Mouse (Mus musculus) ES-Bruce4 (cell line): Measurements from ENCODE around the gene Nxpe5.

Experiments
- CTCF ChIP-seq: IDR thresholded peaks from one replicate; pipeline ENCODE4 v1.8.1; 2011; ENCODE audit warnings: low read depth, low read length
- POLR2A ChIP-seq: IDR thresholded peaks from one replicate; pipeline ENCODE4 v1.8.1; 2011; ENCODE audit warnings: low read length; ENCODE audit not compliant: insufficient read depth

DNA sequence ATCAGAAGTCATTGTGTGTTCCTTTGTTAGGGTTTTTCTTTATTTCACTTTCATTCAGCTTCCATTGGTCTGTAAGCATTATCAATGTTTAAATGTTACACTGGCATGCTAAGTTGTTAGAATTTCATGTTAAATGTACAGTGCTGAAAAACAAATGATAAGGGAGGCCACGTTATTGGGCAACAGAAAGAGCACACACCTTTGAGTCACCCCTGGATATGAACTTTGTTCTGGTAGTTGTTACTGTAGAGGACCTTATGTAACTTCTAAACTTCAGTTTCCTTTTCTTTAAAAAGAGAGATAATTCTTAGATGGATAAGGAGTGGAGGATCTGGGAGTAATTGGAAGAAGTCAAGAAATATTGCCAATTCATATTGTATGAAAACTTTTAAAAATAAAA is 65.9 kb downstream of the Nxpe5 start:
- TF ChIP-seq CTCF (no peak), POLR2A (no peak)
